Mouse (Mus musculus) bone marrow, adult 2 months (tissue): Measurements from ENCODE around the gene Lect2. TPM values are rescaled to one million over a fixed set of nuclear protein-coding genes. Genes with fewer than 3 reads are reported as not detected.

Experiments
- H3K27ac ChIP-seq: fragments of 200-500 bp; 2 replicates; pipeline ENCODE4 v1.5.1; 2012; ENCODE audit warnings: low read depth, mild to moderate bottlenecking, control low read depth, inconsistent platforms, low read length; ENCODE audit not compliant: control insufficient read depth, poor library complexity, insufficient read depth
- H3K4me1 ChIP-seq: fragments of 200-500 bp; 2 replicates; pipeline ENCODE4 v1.6.1; 2011; ENCODE audit warnings: low read length; ENCODE audit not compliant: control insufficient read depth, insufficient read depth
- H3K4me3 ChIP-seq: fragments of 200-500 bp; replicated peaks from 2 replicates; pipeline ENCODE3; 2011; ENCODE audit warnings: mild to moderate bottlenecking, low read depth, low read length, control low read depth; ENCODE audit not compliant: control insufficient read depth
- CTCF ChIP-seq: fragments of 200-500 bp; IDR thresholded peaks from 2 replicates; pipeline ENCODE4 v1.5.1; 2011; ENCODE audit warnings: low read length, control low read depth; ENCODE audit not compliant: control insufficient read depth, insufficient read depth
- POLR2A ChIP-seq: fragments of 200-500 bp; IDR thresholded peaks from 2 replicates; pipeline ENCODE4 v1.6.1; 2011; ENCODE audit warnings: low read depth, mild to moderate bottlenecking, control low read depth, low read length, borderline replicate concordance; ENCODE audit not compliant: control insufficient read depth
- WGBS: fragments of 180-500 bp; shearing (Covaris S2); methylation state at CpG from one replicate; pipeline ENCODE4 v1.1.7; 2018; 5-methylcytosine and 5-hydroxymethylcytosine counted together
- polyA plus RNA-seq: library from polyadenylated mRNA; stranded (reverse); fragments of >200 nt; gene quantifications from 2 replicates; pipeline ENCODE4 v1.2.4, GENCODE M21; 2011; ENCODE audit warnings: low replicate concordance; ENCODE audit not compliant: missing spikeins, insufficient read depth, insufficient read length

The Lect2 gene
- polyA plus RNA-seq, 1 experiment = not detected

GRCm38 (mm10) chr13:56554409-56554808 is 6.1 kb upstream of the Lect2 start:
- TF ChIP-seq POLR2A (no peak), CTCF (no peak)
- WGBS = 7% methylated on average over 2 of the region's 2 CpGs
- peaks cover under 1% of the 10 kb centered on the region for H3K4me1 ChIP-seq
- no peak overlapping the region for H3K4me3 ChIP-seq
- no peak overlapping the region for H3K27ac ChIP-seq

- WGBS = 52% methylated on average over 2 of the region's 2 CpGs
- no peak for TF ChIP-seq POLR2A
- TF ChIP-seq CTCF = no peak
- no peak overlapping the region for H3K4me3 ChIP-seq
- H3K4me1 ChIP-seq = peaks cover 2% of the 10 kb centered on the region
- no peak overlapping the region for H3K27ac ChIP-seq
These were observed 5.6 kb upstream of the Lect2 start for GRCm38 (mm10) chr13:56553923-56554322.

- 46% methylated on average over 6 of the region's 6 CpGs for whole genome bisulfite sequencing
- no peak overlapping the region for H3K4me3 ChIP-seq
- H3K4me1 ChIP-seq = peaks cover 2% of the 10 kb centered on the region
- TF ChIP-seq CTCF (no peak), POLR2A (no peak)
- no peak overlapping the region for H3K27ac ChIP-seq
These were observed 3.4 kb upstream of the Lect2 start for GRCm38 (mm10) chr13:56551661-56552060.

DNA sequence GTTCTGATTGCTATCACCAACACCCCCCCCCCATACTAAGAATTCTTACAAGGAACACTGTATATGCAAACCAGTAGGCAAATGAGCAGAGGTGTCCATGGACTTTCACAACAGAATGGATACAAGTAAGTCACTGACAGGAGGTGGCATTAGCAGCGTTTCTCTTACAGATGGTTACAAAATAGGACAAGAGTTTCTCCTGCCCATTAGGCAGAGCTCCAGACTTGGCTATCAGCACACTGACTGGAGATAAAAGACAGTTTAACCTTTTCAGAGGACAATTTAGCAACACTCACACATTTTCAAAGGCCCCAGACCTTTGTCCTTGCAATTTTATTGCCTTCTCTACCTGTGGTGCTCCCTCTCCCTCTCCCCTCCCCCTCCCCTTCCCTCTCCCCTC is 2.3 kb upstream of the Lect2 start:
- Histone ChIP-seq H3K4me3 (no peak overlapping the region), H3K4me1 (peaks cover 2% of the 10 kb centered on the region), H3K27ac (no peak overlapping the region)
- TF ChIP-seq POLR2A = no peak
- TF ChIP-seq CTCF = no peak
- WGBS = 15% methylated on average over 1 of the region's 1 CpGs

DNA sequence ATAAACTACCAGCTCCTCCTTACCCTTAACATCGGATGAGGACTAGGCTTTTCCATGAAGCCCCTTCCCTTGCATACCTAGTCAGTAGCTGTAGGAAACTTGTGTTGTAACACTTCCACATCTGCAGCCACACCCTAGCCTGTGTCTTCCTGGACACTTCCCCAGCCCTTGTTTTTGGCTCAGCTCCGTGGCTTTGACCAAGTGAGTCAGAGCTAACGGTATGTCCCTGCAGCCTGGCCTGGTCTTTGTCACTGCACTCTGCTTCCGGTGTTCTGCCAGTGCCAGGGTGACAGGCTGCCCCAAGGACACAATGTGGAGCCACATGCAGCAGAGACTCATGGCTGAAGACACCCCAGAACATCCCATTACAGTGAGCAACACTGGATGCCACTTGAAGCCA is 1.1 kb upstream of the Lect2 start:
- Histone ChIP-seq H3K4me1 (peaks cover 2% of the 10 kb centered on the region), H3K27ac (no peak overlapping the region), H3K4me3 (no peak overlapping the region)
- no peak for TF ChIP-seq CTCF
- no peak for TF ChIP-seq POLR2A
- WGBS = 19% methylated on average over 4 of the region's 4 CpGs

DNA sequence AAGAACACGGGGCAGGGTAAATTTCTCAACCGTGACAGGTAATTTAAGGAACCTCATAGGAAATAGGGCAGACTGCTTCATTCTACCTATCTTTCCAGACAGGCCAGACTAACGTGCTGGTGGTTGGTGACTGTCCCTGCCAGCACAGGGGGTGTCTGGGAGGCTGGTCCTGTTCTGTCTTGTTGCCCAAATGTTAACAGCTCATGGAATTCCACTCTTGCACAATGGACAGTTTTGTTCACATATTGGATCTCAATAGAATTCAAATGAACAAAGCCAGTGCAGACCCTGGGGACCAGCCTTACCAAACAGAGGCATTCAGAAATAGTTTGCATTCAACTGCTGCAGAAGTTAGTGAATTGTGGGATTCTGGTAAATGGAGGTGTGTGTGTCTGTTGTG is 3.3 kb downstream of the Lect2 start:
- H3K4me3 ChIP-seq = no peak overlapping the region
- peaks cover 2% of the 10 kb centered on the region for H3K4me1 ChIP-seq
- TF ChIP-seq CTCF = no peak
- TF ChIP-seq POLR2A = no peak
- H3K27ac ChIP-seq = no peak overlapping the region
- WGBS = 67% methylated on average over 3 of the region's 3 CpGs

DNA sequence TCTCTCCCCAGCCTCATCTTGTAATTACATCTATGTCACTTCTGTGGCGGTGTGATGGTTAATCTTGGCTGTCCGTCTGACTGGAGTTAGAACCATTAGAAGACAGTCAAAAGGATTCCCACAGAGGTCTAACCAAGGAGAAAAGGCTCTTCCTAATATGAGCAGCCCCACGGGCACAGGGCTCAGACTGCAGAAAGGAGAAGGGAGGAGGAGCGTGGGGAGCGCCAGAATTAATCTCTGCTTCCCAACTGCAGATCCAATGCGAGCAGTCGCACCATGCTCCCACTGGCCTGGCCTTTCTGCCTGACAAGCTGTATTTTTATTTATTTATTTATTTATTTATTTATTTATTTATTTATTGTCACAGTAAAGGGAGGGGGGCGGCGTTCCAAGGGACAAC is 4.5 kb downstream of the Lect2 start:
- 77% methylated on average over 9 of the region's 9 CpGs for WGBS
- H3K27ac ChIP-seq = no peak overlapping the region
- TF ChIP-seq CTCF = no peak
- no peak for TF ChIP-seq POLR2A
- no peaks in the 10 kb centered on the region; the same call in 1 of the 2 replicates for H3K4me1 ChIP-seq
- no peak overlapping the region for H3K4me3 ChIP-seq

- H3K4me3 ChIP-seq = no peak overlapping the region
- H3K27ac ChIP-seq = no peak overlapping the region
- no peak for TF ChIP-seq CTCF
- no peak for TF ChIP-seq POLR2A
- H3K4me1 ChIP-seq = no peaks in the 10 kb centered on the region; the same call in 1 of the 2 replicates
- 79% methylated on average over 4 of the region's 4 CpGs for WGBS
These were observed 8.5 kb downstream of the Lect2 start for GRCm38 (mm10) chr13:56539846-56540245.

DNA sequence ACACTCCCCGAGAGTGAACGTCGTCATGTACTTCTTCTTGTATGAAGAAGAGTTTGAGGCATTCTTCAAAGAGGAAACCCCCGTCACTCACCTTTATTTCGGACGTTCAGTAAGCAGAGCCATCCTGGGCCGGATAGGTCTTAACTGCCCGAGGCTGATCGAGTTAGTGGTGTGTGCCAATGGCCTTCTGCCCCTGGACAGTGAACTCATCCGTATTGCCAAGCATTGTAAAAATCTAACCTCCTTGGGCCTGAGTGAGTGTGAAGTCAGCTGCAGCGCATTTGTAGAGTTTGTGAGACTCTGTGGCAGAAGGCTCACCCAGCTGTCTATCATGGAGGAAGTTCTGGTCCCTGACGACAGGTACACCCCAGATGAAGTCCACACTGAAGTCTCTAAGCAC is 11.3 kb downstream of the Lect2 start:
- WGBS = 82% methylated on average over 12 of the region's 12 CpGs
- H3K27ac ChIP-seq = no peak overlapping the region
- H3K4me1 ChIP-seq = no peaks in the 10 kb centered on the region
- TF ChIP-seq CTCF (no peak), POLR2A (no peak)
- H3K4me3 ChIP-seq = no peak overlapping the region
